Mouse (Mus musculus): Measurements from ENCODE around the gene Syt7. TPM values are rescaled to one million over a fixed set of nuclear protein-coding genes. Genes with fewer than 3 reads are reported as not detected.

Gene Syt7
- total and polyA plus RNA-seq, 3 experiments: 0.05 to 3.8 TPM; not detected in 1

DNA sequence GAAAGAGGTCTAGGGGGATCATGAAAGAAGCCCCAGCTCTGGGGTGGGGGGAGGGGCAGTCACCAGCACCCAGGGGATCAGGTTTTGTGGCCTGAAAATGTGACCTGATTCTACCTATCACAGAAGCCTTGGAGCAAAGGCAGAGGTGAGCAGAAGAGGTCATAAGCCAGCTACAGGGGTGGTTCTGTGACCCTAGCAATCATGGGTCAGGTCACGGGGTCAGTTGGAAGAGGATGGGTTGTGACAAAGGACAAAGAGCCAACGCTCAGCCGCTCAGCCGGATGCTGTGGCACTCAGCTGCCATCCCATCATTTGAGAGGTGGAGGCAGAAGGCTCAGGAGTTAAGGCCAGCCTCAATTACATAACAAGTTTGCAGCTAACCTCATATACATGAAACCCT lies 75.5 kb downstream of the Syt7 start:
- H3K27me3 ChIP-seq (ENCODE audit: insufficient read depth, low read length): peaks cover 6% of the 10 kb centered on the region; the same call in 1 of the 2 replicates
- no peaks in the 10 kb centered on the region for H3K4me1 ChIP-seq (ENCODE audit: insufficient read depth, low read depth, low read length)
- no peaks in the 10 kb centered on the region for H3K9me3 ChIP-seq (replicated peaks)
- no peak overlapping the region for H3K4me3 ChIP-seq (ENCODE audit: low read depth, low read length)
- no peaks in the 10 kb centered on the region for H3K36me3 ChIP-seq (replicated peaks)
- TF ChIP-seq TAL1 (conservative IDR thresholded peaks at IDR 0.05; ENCODE audit: low read depth, low read length): no peak
- no peak for TF ChIP-seq CTCF (IDR thresholded peaks at IDR 0.05; ENCODE audit: low read depth, low read length)
- no peak for TF ChIP-seq GATA2 (IDR thresholded peaks at IDR 0.05; ENCODE audit: borderline replicate concordance, low read depth, low read length)
- no peak for TF ChIP-seq GATA1 (IDR thresholded peaks at IDR 0.05; ENCODE audit: borderline replicate concordance, low read length)
- TF ChIP-seq POLR2AphosphoS5 (IDR thresholded peaks at IDR 0.05; ENCODE audit: insufficient replicate concordance, low read depth, low read length): no peak
- no peak for DNase-seq (ENCODE audit: low spot score)
- no peak for ATAC-seq (ENCODE audit: extremely low read depth, insufficient number of reproducible peaks, low FRiP score, poor library complexity, severe bottlenecking)

DNA sequence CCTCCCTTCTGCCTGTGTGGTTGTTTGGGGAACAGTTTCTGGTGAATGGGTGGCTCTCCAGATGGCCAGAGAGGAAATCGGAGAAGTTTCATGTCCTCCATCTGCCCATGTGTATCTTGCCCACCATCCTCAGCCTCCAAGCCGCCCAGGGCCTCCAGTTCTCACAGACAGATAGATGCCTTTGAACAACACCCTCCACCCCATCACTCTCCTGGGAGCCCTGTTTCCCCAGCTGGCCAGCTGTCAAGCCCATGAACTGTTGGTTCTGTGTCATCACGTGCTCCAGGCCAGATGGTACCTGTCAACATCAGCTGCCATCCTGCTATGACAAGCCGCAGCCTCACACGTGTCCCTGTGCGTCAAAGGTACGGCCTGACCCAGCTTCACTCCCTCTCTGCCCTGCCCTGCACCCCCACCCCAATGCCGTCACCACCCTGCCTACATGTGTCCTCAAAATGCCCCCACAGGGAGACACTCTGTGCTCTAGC lies 80.3 kb downstream of the Syt7 start:
- Histone ChIP-seq H3K36me3 (replicated peaks) (no peaks in the 10 kb centered on the region), H3K4me3 (ENCODE audit: low read depth, low read length) (no peak overlapping the region), H3K27me3 (ENCODE audit: insufficient read depth, low read length) (peaks cover 6% of the 10 kb centered on the region; the same call in 1 of the 2 replicates), H3K4me1 (ENCODE audit: insufficient read depth, low read depth, low read length) (no peaks in the 10 kb centered on the region), H3K9me3 (replicated peaks) (no peaks in the 10 kb centered on the region)
- TF ChIP-seq TAL1 (conservative IDR thresholded peaks at IDR 0.05; ENCODE audit: low read depth, low read length): no peak
- TF ChIP-seq POLR2AphosphoS5 (IDR thresholded peaks at IDR 0.05; ENCODE audit: insufficient replicate concordance, low read depth, low read length): no peak
- no peak for TF ChIP-seq GATA2 (IDR thresholded peaks at IDR 0.05; ENCODE audit: borderline replicate concordance, low read depth, low read length)
- TF ChIP-seq CTCF (IDR thresholded peaks at IDR 0.05; ENCODE audit: low read depth, low read length): no peak
- no peak for TF ChIP-seq GATA1 (IDR thresholded peaks at IDR 0.05; ENCODE audit: borderline replicate concordance, low read length)
- DNase-seq (ENCODE audit: low spot score): no peak
- ATAC-seq (ENCODE audit: extremely low read depth, insufficient number of reproducible peaks, low FRiP score, poor library complexity, severe bottlenecking): no peak

DNA sequence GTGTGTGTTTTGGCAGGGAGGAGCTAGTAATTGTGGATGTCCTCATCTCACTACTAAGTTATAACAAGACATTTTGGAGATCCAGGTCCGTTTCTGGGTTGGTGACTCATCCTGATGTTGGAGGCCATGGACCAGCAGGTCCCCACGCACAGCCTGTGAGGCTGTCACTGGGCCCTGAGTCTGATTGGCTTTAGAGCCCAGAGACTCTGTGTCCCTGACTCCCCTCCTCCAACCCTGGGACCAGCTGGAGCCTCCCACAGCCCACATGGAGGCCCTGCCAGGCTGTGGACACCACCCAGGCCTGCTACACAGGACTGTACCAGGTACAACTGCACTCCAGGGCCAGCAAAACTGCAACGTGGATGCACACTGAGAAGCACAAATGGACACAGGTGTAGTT lies 84.1 kb downstream of the Syt7 start:
- TF ChIP-seq TAL1 (conservative IDR thresholded peaks at IDR 0.05; ENCODE audit: low read depth, low read length): no peak
- peaks cover 28% of the 10 kb centered on the region for H3K27me3 ChIP-seq (ENCODE audit: insufficient read depth, low read length)
- DNase-seq (ENCODE audit: low spot score): no peak
- no peak for ATAC-seq (ENCODE audit: extremely low read depth, insufficient number of reproducible peaks, low FRiP score, poor library complexity, severe bottlenecking)
- H3K36me3 ChIP-seq (replicated peaks): no peaks in the 10 kb centered on the region
- no peaks in the 10 kb centered on the region for H3K4me1 ChIP-seq (ENCODE audit: insufficient read depth, low read depth, low read length)
- no peak overlapping the region for H3K4me3 ChIP-seq (ENCODE audit: low read depth, low read length)
- H3K9me3 ChIP-seq (replicated peaks): no peaks in the 10 kb centered on the region

DNA sequence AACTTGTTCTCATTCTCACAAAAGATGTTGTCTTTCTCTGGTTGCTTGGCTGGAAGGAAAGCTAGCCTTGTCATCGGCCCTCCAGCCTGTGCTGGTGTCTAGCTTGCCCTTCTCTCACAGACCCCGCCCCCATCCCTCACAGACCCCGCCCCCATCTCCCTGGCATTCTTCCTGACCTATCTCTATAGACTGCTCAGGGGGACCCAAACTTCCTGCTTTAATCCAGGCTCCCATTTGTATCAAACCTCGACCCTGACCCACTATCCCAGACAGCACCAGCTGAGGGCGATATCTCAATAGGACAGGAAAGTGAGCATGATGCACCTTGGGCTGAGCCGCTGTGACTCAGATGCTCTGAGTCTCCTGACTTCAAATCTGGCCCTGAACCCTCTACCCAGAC lies 84.9 kb downstream of the Syt7 start:
- DNase-seq (ENCODE audit: low spot score) (no peak), ATAC-seq (ENCODE audit: extremely low read depth, insufficient number of reproducible peaks, low FRiP score, poor library complexity, severe bottlenecking) (no peak)
- no peaks in the 10 kb centered on the region for H3K4me1 ChIP-seq (ENCODE audit: insufficient read depth, low read depth, low read length)
- TF ChIP-seq GATA2 (IDR thresholded peaks at IDR 0.05; ENCODE audit: borderline replicate concordance, low read depth, low read length) (no peak), GATA1 (IDR thresholded peaks at IDR 0.05; ENCODE audit: borderline replicate concordance, low read length) (no peak), POLR2AphosphoS5 (IDR thresholded peaks at IDR 0.05; ENCODE audit: insufficient replicate concordance, low read depth, low read length) (no peak), CTCF (IDR thresholded peaks at IDR 0.05; ENCODE audit: low read depth, low read length) (no peak), TAL1 (conservative IDR thresholded peaks at IDR 0.05; ENCODE audit: low read depth, low read length) (no peak)
- no peak overlapping the region for H3K4me3 ChIP-seq (ENCODE audit: low read depth, low read length)
- peaks cover 31% of the 10 kb centered on the region for H3K27me3 ChIP-seq (ENCODE audit: insufficient read depth, low read length)
- no peaks in the 10 kb centered on the region for H3K9me3 ChIP-seq (replicated peaks)
- H3K36me3 ChIP-seq (replicated peaks): no peaks in the 10 kb centered on the region

DNA sequence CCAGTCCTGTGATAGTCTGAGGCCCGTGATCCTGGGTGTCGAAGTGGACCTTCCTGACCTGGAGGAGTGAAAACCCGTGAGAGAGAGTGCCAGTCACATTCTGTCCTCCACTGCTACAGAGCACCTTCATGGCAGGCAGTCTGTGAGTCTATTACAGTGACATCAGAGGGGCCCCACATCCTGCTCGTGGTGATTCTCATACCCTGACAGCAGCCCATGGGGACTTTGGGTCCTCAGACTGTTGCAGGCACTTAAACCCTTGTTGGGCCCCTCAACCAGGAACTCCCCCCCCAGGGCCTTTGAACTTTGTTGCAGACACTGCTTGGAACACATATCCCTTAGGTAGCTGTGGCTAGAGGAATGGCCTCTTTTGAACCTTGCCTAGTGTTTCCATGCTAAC lies 90.7 kb downstream of the Syt7 start:
- Histone ChIP-seq H3K27me3 (ENCODE audit: insufficient read depth, low read length) (peaks cover 58% of the 10 kb centered on the region), H3K9me3 (replicated peaks) (no peaks in the 10 kb centered on the region), H3K4me3 (ENCODE audit: low read depth, low read length) (no peak overlapping the region), H3K4me1 (ENCODE audit: insufficient read depth, low read depth, low read length) (no peaks in the 10 kb centered on the region), H3K36me3 (replicated peaks) (no peaks in the 10 kb centered on the region)
- no peak for ATAC-seq (ENCODE audit: extremely low read depth, insufficient number of reproducible peaks, low FRiP score, poor library complexity, severe bottlenecking)
- DNase-seq (ENCODE audit: low spot score): no peak
- no peak for TF ChIP-seq POLR2AphosphoS5 (IDR thresholded peaks at IDR 0.05; ENCODE audit: insufficient replicate concordance, low read depth, low read length)
- TF ChIP-seq GATA1 (IDR thresholded peaks at IDR 0.05; ENCODE audit: borderline replicate concordance, low read length): no peak
- TF ChIP-seq CTCF (IDR thresholded peaks at IDR 0.05; ENCODE audit: low read depth, low read length): no peak
- TF ChIP-seq TAL1 (conservative IDR thresholded peaks at IDR 0.05; ENCODE audit: low read depth, low read length): no peak
- TF ChIP-seq GATA2 (IDR thresholded peaks at IDR 0.05; ENCODE audit: borderline replicate concordance, low read depth, low read length): no peak

DNA sequence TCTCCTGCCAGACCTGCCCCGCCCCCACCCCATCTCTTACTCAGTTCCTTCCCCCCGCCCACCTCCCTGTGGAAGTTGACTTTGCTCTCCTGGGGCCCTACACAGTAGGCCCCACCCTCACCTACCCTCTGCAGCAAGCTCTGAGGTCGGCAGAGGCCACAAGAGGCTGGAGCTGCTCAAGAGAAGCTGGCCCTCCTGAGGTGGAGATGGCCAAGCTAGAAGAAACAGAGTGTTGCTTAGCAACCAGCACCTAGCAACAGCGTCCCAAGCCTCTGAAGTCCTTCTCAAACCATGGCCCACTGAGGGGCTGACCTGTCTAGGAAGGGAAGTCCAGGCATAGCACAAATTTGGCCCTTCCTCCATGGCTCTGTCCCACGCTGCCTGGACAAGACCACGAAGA lies 93.8 kb downstream of the Syt7 start, which contains the start of gene Ppp1r32:
Gene Ppp1r32 (minus strand): TSS at position 226 of the 400 bp plus-strand sequence.
- H3K4me3 ChIP-seq (ENCODE audit: low read depth, low read length): no peak within 1 kb of the TSS
- ATAC-seq (ENCODE audit: extremely low read depth, insufficient number of reproducible peaks, low FRiP score, poor library complexity, severe bottlenecking) (no peak), DNase-seq (ENCODE audit: low spot score) (no peak)
- H3K27me3 ChIP-seq (ENCODE audit: insufficient read depth, low read length): peaks cover 35% of the 10 kb centered on the region
- no peaks in the 10 kb centered on the region for H3K9me3 ChIP-seq (replicated peaks)
- TF ChIP-seq CTCF (IDR thresholded peaks at IDR 0.05; ENCODE audit: low read depth, low read length) (no peak), POLR2AphosphoS5 (IDR thresholded peaks at IDR 0.05; ENCODE audit: insufficient replicate concordance, low read depth, low read length) (no peak), GATA1 (IDR thresholded peaks at IDR 0.05; ENCODE audit: borderline replicate concordance, low read length) (no peak), GATA2 (IDR thresholded peaks at IDR 0.05; ENCODE audit: borderline replicate concordance, low read depth, low read length) (no peak), TAL1 (conservative IDR thresholded peaks at IDR 0.05; ENCODE audit: low read depth, low read length) (no peak)
- no peaks in the 10 kb centered on the region for H3K4me1 ChIP-seq (ENCODE audit: insufficient read depth, low read depth, low read length)
- no peaks in the 10 kb centered on the region for H3K36me3 ChIP-seq (replicated peaks)

Measured in G1E (cell line).